Comparison of ENCODE assay signal across 31 mouse cellular contexts in genomic region chr1:40061359-40061758, GRCm38 (mm10). TPM values are rescaled to one million over a fixed set of nuclear protein-coding genes. Genes with fewer than 3 reads are reported as not detected.
A peak's percentile ranks its signal among the peaks of the same experiment; 100 is the strongest.
DNase-seq lines count a peak whose midpoint lies in the region; ATAC-seq and TF ChIP-seq lines count a peak whose summit lies in the region.
"Had no signal": no experiment of that assay in that cellular context is flagged by ENCODE, and none has a peak within 500 bp of the region (broad histone marks: within the 10 kb centered on the region; RNA-seq: fewer than 3 reads in every experiment).

No protein-coding gene starts in this region.

- no peaks in the 10 kb centered on the region for H3K36me3 ChIP-seq in intestine, embryonic 15.5 days
- no peaks in the 10 kb centered on the region for H3K36me3 ChIP-seq in intestine, postnatal 0 days (ENCODE audit: control insufficient read depth, insufficient read depth)
- H3K36me3 ChIP-seq in intestine, embryonic 16.5 days (ENCODE audit: control insufficient read depth, insufficient read depth, low read length) = no peaks in the 10 kb centered on the region
- H3K36me3 ChIP-seq: heart, embryonic 13.5 days; hindbrain, embryonic 13.5 days; liver, embryonic 15.5 days; midbrain, embryonic 10.5 days; neural tube, embryonic 12.5 days had no signal

- no peak for TF ChIP-seq CTCF in intestine, postnatal 0 days (IDR thresholded peaks at IDR 0.05; ENCODE audit: low read depth)

- intact Hi-C loops in gastrocnemius, postnatal 14 days (cut with DNase I; ENCODE audit: low total_unique reads) = no loop called here

- ATAC-seq in intestine, embryonic 15.5 days = peak; percentile 47; the same call in 1 of the 2 replicates
- no peak for ATAC-seq in intestine, postnatal 0 days
- ATAC-seq in intestine, embryonic 16.5 days = peak; percentile 50; the same call in 1 of the 2 replicates
- ATAC-seq: CD4-positive, CD25-positive, alpha-beta regulatory T cell, adult 4 months; forebrain, embryonic 13.5 days had no signal

- H3K9me3 ChIP-seq in intestine, embryonic 15.5 days = no peaks in the 10 kb centered on the region
- no peaks in the 10 kb centered on the region for H3K9me3 ChIP-seq in intestine, postnatal 0 days (ENCODE audit: control insufficient read depth)
- no peaks in the 10 kb centered on the region for H3K9me3 ChIP-seq in intestine, embryonic 16.5 days (ENCODE audit: control insufficient read depth, low read length)
- H3K9me3 ChIP-seq: forebrain, embryonic 13.5 days; heart, embryonic 13.5 days; hindbrain, embryonic 13.5 days; liver, embryonic 15.5 days; midbrain, embryonic 10.5 days; neural tube, embryonic 12.5 days had no signal

- 51% methylated on average over 9 of the region's 9 CpGs for WGBS in intestine, embryonic 15.5 days
- 59% methylated on average over 9 of the region's 9 CpGs for WGBS in intestine, postnatal 0 days
- 59% methylated on average over 9 of the region's 9 CpGs for WGBS in intestine, embryonic 16.5 days

- no peak overlapping the region for H3K4me3 ChIP-seq in intestine, embryonic 15.5 days (replicated peaks)
- no peak overlapping the region for H3K4me3 ChIP-seq in intestine, postnatal 0 days (ENCODE audit: low read depth, low read length)
- H3K4me3 ChIP-seq in intestine, embryonic 16.5 days (ENCODE audit: low read length) = no peak overlapping the region
- H3K4me3 ChIP-seq: forebrain, embryonic 13.5 days; heart, embryonic 13.5 days; hindbrain, embryonic 13.5 days; liver, embryonic 15.5 days; midbrain, embryonic 10.5 days; myocyte; neural tube, embryonic 12.5 days had no signal

- H3K4me2 ChIP-seq in intestine, embryonic 15.5 days (replicated peaks) = no peak overlapping the region
- H3K4me2 ChIP-seq in intestine, postnatal 0 days (replicated peaks; ENCODE audit: low read depth) = no peak overlapping the region
- H3K4me2 ChIP-seq in intestine, embryonic 16.5 days (ENCODE audit: low read depth, low read length) = no peak overlapping the region
- H3K4me2 ChIP-seq: forebrain, embryonic 13.5 days; heart, embryonic 13.5 days; hindbrain, embryonic 13.5 days; liver, embryonic 15.5 days; lung, embryonic 14.5 days; neural tube, embryonic 12.5 days had no signal

- DNase-seq in gastrocnemius, postnatal 14 days = peak; percentile 20
- no peak for DNase-seq in gastrocnemius, adult 8-10 months (ENCODE audit: low spot score in 2 of 2)
- DNase-seq in heart, adult 9 months (ENCODE audit: low spot score in 2 of 2) = peak; percentile 44 to 47
- DNase-seq in MN1 (ENCODE audit: low spot score) = no peak
- DNase-seq in adrenal gland, adult 2 months = no peak
- DNase-seq: adrenal gland, postnatal 36 days; cerebellum, adult 2 months; cerebellum, postnatal 14 days; kidney, adult 2 months; layer of hippocampus, postnatal 36 days; left cerebral cortex, postnatal 4 days; liver; lung, embryonic 14.5 days; lung, postnatal 14 days; right cerebral cortex, adult 18-20 months; thymus, postnatal 4 days had no signal

- H3K27me3 ChIP-seq in intestine, embryonic 15.5 days (replicated peaks) = no peaks in the 10 kb centered on the region
- no peaks in the 10 kb centered on the region for H3K27me3 ChIP-seq in intestine, postnatal 0 days (replicated peaks; ENCODE audit: control insufficient read depth, insufficient read depth, low read length)
- H3K27me3 ChIP-seq in intestine, embryonic 16.5 days (replicated peaks; ENCODE audit: control insufficient read depth, insufficient read depth, low read length) = no peaks in the 10 kb centered on the region
- H3K27me3 ChIP-seq: forebrain, embryonic 13.5 days; heart, embryonic 13.5 days; hindbrain, embryonic 13.5 days; liver, embryonic 15.5 days; neural tube, embryonic 12.5 days had no signal

- H3K27ac ChIP-seq in intestine, embryonic 15.5 days = no peak overlapping the region
- no peak overlapping the region for H3K27ac ChIP-seq in intestine, postnatal 0 days (ENCODE audit: low read depth, low read length)
- no peak overlapping the region for H3K27ac ChIP-seq in intestine, embryonic 16.5 days (ENCODE audit: low read length)
- H3K27ac ChIP-seq: forebrain, embryonic 13.5 days; heart, embryonic 13.5 days; hindbrain, embryonic 13.5 days; kidney, postnatal 0 days; liver, embryonic 15.5 days; midbrain, embryonic 10.5 days; neural tube, embryonic 12.5 days had no signal

- 0 out of 2 replicates have a peak, but pooled peaks cover 2% of the 10 kb centered on the region for H3K4me1 ChIP-seq in intestine, embryonic 15.5 days (replicated peaks)
- H3K4me1 ChIP-seq in intestine, postnatal 0 days (replicated peaks; ENCODE audit: control insufficient read depth, insufficient read depth, low read length) = no peaks in the 10 kb centered on the region
- H3K4me1 ChIP-seq in intestine, embryonic 16.5 days (ENCODE audit: control insufficient read depth, insufficient read depth, low read length) = no peaks in the 10 kb centered on the region
- H3K4me1 ChIP-seq: forebrain, embryonic 13.5 days; hindbrain, embryonic 13.5 days; liver, embryonic 15.5 days; neural tube, embryonic 12.5 days had no signal

- no peak overlapping the region for H3K9ac ChIP-seq in intestine, embryonic 15.5 days
- H3K9ac ChIP-seq in intestine, postnatal 0 days (ENCODE audit: low read depth, low read length) = no peak overlapping the region
- no peak overlapping the region for H3K9ac ChIP-seq in intestine, embryonic 16.5 days (ENCODE audit: low read depth, low read length)
- H3K9ac ChIP-seq: forebrain, embryonic 13.5 days; heart, embryonic 13.5 days; hindbrain, embryonic 13.5 days; liver, embryonic 15.5 days; lung, embryonic 14.5 days; neural tube, embryonic 12.5 days had no signal

RNA-seq across cellular contexts. Expression of gene Il1r2, which starts 12.5 kb away (rescaled TPM):
- under 1 TPM; 0.14 to 0.27 TPM for total RNA-seq in gastrocnemius, postnatal 14 days (2021)
- under 1 TPM in 2 of 4 experiments, not detected in 2; 0.47 to 0.91 TPM for total RNA-seq in gastrocnemius, adult 8-10 months (2022)
- 1.4 and 1.5 TPM in 2 replicates for polyA plus RNA-seq in intestine, embryonic 15.5 days (2015; fragmentation: Nextera tagmentation; extraction: Ambion mirVana)
- 1.6 and 2.1 TPM in 2 replicates for polyA plus RNA-seq in intestine, postnatal 0 days (2015; fragmentation: Nextera tagmentation; extraction: Ambion mirVana)
- 1.5 and 2.0 TPM in 2 replicates for polyA plus RNA-seq in intestine, embryonic 16.5 days (2015; fragmentation: Nextera tagmentation; extraction: Ambion mirVana)
- 1 to 10 TPM in 1 of 2 experiments, not detected in 1; 1.3 TPM for total RNA-seq in adrenal gland, adult 2 months (2021)
- polyA plus RNA-seq in adrenal gland, adult 2 months (2012; rRNA removed) = not detected in 2 replicates
- total RNA-seq: heart, postnatal 36 days; layer of hippocampus, postnatal 36 days; midbrain, postnatal 0 days had no signal
- polyA plus RNA-seq: testis, adult 2 months had no signal

Comparison
In these comparisons a context has a peak if more than half of its experiments do, and no peak if none do; other contexts are left out.
1. DNase-seq: peak in gastrocnemius, postnatal 14 days (single experiment) and heart, adult 9 months (2 of 2); none in gastrocnemius, adult 8-10 months (0 of 2), MN1 (single experiment) and adrenal gland, adult 2 months (single experiment).